Mouse (Mus musculus): ENCODE measurements at regions not wholly inside any gene's neighbourhood (a gene's known extent, or its start where the extent isn't known, plus 50 kb on each side); places are given as distances from the start of the nearest gene placed in this dataset.

DNA sequence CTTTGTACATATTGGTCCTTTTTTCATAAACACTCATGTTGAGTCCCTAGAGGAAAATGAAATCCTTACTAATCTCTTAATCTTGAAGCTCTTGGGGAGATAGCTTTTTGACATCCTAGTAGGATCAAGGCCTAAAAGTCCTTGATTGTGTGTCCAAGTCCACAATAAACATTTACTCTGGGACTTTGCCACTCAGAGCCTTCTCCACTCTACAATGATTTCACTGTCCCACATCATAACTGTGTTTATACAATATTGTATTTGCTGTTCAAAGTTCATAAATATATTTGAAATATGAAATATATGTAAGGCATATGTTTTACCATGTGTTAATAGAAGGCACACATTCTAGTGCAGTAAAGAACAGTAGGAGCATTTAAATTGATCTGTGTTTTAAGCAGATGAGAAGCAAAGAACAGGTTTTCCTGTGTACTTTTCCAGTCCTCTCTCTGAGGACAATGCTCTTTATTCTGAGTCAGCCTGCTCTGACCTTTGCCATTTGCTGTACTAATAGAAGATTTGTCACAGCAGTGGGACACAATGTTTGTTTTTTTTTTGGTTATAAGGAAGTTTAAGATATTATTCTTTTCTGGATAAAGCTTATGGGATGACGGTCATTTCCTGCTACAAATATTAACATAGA is 130.7 kb upstream of the Gprin3 start:
- ATAC-seq (replicated peaks; ENCODE audit: poor library complexity, severe bottlenecking): no peak

DNA sequence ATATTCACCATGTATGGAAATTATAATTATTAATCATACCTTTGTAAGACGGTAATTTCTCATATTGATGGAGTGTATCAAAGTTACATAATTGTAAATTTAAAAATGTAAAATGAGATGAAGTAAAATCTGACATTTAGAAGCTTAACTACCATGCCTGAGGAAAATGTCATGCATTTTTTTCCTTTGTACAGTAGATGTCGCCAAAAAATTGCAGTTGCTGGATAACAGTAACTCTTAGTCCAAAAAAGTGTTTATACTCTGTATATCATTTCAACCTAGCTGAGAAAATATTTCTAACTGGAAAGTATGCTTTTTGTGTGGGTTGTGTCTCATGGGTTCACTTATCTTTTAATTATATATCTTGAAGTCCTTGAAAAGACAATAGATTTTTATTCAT is 110.9 kb upstream of the Gprin3 start:
- ATAC-seq (replicated peaks; ENCODE audit: poor library complexity, severe bottlenecking): no peak

DNA sequence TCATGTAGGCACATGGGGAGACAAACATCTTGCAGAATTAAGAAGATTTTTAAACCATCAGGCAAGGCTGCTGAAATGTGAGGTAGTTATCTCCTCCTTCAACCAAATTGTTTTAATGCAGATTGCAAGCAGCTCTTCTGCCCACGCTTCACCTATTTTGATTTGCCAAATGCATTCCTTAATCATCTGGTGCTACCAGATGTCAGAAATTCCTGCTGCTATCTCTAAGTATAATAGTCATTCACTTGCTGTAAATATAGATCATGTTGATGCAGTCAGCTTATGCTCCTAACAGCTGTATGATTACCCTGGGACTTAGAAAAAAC is 98.8 kb upstream of the Gprin3 start:
- no peak for ATAC-seq (replicated peaks; ENCODE audit: poor library complexity, severe bottlenecking)

DNA sequence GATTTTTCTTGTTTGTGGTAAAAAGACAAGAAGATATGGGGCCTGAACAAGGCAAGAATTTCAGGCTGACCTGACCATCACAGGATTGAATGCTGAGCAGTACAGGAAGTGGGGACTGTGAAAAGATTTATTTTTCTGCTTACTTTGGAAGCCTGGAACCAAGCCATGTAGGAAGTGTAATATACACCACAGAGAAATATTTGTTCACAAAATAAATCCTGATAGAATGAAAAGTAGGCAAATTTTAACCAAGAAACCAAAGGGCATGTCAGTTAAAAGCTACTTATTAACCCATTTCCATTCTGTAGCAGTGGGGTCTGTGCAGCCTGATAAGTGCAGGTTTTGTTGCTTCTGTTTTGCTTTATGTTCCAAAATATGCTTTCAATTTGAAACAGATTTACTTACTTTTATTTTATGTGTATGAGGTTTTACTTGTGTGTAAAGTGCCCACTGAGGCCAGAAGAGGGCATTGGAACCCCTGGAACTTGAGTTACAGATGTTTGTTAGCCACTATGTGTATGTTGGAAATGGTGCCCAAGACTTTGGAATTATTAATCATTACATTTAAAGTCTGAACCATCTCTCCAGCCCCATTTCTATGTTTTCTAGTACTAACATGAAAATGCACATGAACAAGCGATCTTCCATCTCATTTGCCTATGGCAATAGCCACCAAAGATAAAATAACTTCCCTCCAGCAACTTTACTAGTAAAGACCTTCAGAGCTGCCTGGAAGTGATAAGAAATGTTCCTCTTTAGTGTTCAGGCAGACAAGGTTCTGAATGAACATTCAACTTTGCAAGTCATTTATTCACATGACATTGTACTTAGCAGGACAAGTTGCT is 98.2 kb upstream of the Gprin3 start:
- ATAC-seq (replicated peaks; ENCODE audit: poor library complexity, severe bottlenecking): no peak

DNA sequence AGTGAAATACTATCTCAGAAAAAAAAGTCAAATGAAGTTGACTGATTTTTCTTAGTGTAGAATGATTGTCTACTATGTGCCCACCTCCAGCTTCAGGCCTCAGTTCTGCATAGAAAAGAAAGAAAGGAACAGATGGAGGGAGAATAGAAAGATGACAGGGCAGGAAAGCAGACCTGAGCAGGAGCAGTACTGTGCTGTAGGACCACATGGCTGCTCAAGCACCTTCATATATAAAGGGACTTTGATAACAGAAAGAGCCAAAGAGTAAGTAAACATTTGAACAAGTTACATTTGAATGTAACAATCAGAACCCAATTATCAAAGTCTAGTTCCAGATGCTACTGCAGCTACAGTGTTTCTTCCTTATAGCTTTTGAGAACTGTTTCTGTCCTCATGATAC is 96.9 kb upstream of the Gprin3 start:
- ATAC-seq (replicated peaks; ENCODE audit: poor library complexity, severe bottlenecking): no peak

DNA sequence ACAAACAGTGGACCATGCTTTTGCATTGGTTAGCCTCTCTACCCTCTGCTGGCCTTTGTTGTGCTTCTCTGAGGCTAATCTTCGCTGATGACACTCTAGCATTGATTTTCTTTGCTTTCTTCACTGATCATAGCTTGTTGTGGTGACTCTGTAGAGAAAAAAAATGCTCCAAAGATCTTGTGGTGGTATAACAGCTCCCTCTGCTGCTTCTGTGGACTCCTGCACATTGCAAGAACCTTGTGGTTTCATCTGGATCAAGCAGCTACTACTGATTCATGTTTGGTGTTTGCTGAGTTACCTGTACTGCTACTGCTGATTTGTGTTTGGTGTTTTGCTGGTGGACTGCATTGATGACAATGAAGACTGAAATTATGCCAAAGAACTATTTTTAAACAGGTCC is 74.7 kb upstream of the Gprin3 start:
- ATAC-seq (replicated peaks; ENCODE audit: poor library complexity, severe bottlenecking): no peak; the same call in 1 of the 2 replicates

DNA sequence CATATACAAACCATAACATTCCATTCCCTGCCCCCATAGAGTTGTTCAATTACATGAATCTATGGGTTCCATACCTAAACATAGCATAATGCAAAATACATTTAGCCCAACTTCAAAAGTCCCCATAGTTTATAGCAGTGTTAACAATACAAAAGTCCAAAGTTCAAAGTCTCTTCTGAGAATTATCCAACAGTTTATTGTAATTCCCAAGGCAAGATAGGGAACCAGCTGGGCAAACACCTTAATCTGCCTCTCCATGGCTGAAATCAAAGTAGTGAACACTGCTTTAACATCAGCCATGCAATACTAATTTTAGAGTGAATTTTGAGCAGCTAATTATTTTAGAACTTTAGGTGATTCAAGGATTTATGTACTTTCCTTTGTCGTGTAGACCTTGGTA is 72.7 kb upstream of the Gprin3 start:
- no peak for ATAC-seq (replicated peaks; ENCODE audit: poor library complexity, severe bottlenecking)

DNA sequence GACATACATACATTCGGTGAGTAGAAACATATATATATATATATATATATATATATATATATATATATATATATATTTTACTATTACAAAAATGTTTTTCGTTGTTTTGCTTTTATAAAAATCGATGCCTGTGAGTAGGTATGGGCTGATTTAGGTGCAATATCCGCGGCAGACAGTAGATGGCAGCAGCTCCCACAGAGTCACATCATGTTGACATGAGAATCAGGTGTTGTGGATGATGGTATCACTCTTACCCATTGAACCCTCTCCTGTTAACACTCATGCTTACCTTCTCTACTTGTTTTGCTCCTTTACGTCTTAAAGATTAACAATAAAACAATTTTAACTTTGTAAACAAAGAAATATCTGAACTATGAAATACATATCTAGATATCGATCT is 72.0 kb upstream of the Gprin3 start:
- peak; percentile 87 for ATAC-seq (replicated peaks; ENCODE audit: poor library complexity, severe bottlenecking)

DNA sequence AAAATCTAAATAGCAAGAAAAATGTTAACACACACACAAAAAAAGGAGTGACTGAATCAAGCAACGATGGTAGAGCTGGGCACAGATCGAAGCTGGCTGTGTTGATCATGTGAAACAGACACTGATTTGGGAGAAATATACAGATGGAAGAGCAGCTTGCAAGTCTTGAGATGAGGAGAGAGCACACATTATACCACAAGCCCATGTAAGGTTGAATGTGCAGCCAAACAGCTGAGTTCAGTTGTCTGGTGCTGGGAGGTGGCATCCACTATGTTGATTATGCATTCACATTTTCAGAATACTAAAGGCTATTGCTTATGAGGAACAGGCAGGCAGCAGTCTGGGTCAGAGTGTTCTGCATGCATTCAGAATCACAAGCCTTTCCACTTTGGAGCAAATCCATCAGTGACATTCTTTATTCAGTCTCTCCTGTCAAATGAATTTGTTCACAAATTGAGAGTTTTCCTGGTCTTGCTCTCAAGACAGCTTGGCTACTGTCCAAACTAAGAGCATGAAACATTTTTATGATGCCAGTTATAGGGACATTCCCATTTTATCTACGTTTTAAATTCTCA is 63.0 kb upstream of the Gprin3 start:
- ATAC-seq (replicated peaks; ENCODE audit: poor library complexity, severe bottlenecking): no peak

DNA sequence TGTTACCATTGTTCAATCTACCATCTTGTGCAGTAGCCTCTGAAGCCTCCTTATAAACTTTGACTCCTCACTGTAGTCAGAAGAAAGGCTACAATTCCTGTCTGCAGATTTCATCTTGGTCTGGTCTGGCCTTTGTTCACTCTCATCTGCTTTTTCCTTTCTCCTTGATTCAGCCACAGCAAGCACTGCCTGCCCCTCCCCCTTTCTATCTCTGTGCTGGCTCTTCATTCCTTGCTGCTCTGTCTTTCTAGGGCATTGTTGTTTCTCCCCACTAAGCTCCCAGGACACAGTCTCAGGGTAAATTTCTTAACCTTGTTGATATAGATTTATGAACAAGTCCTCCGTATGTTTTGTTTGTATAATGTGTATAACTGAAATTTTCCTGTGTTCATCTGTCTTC is 62.3 kb upstream of the Gprin3 start:
- no peak for ATAC-seq (replicated peaks; ENCODE audit: poor library complexity, severe bottlenecking)

DNA sequence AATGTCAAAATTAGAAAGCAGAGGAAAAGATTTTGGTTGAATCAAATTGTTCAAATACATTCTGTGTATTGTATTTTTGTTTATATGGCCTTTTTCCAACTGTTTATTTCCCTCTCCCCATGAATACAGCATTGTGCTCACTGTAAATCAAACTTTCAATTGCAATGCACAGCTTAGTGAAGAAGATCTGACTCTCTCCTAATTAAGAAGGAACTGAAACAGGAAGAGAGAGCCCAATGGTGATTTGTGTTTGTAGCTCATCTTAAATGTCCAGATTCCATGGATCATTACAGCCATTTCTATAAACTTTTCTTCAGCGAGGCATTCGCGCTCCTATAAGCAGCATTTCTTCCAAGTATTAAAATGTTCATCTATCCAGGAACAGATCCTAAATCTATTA is 57.9 kb upstream of the Gprin3 start:
- peak; percentile 62 for ATAC-seq (replicated peaks; ENCODE audit: poor library complexity, severe bottlenecking)

DNA sequence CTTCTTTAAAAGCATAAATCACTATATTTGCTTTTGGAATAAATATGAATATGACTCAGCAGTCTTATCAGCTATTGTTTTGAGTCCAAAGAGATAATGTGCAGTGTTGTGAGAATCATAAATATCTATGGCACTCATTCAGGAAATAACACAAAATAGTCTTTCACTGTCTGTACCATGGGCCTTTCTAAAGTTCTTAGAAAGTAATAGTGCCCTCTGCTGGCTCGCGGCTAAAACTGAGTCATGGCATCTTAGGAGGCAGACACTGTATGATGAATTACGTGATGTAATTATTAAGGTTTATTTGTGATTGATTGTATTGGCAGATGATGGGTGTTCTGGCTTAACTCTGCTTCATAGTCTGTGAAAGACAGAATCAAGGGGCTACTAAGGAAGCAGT is 57.5 kb upstream of the Gprin3 start:
- ATAC-seq (replicated peaks; ENCODE audit: poor library complexity, severe bottlenecking): peak; percentile 90
